Mouse (Mus musculus): ENCODE results near the gene Casp8ap2. TPM values are rescaled to one million over a fixed set of nuclear protein-coding genes. Genes with fewer than 3 reads are reported as not detected.
A peak's percentile ranks its signal among the peaks of the same experiment; 100 is the strongest.

Casp8ap2 gene
- 51.1 and 55.9 TPM in 2 replicates for polyA plus RNA-seq (2015; fragmentation: Nextera tagmentation; extraction: Ambion mirVana)

DNA sequence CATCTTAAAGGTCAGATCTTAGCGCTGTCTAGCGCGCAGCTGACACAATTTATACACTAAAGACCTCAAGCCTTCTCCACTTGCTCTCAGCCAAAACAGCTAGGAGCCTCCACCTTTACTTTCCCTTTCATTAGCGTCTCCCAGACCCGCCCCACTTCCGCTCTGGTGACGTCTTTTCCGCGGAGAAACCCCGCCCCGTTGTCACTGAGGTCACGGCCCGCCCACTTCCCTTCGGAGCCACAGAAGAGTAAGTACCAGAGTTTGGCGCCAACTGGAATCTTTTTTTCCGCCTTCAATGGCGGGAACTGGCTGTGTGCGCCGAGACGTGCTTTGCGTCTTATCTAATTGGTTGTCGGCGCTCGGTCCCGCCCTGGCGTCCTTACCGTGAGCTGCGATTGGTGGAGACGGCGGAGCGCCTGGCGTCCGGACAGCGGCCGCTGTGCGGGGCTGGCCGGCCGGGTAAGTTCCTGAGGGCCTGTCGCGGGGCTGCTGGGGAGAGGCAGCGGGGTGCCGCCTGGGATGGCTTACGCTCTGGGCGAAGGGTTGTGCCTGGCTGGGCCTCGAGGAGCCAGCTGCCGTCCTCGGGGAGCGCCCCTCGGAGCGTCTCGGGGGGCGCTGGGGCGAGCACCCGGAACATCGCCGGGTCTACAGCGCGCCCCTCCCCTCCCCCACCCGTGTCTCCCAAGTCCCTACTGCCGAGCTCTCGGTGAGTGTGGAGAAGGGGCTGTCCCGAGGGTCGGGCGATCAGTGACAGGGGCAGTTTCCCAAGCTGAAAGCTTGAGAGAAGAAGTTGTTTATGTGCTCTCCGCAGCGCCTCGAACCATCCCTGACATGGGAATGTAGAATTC lies at the start of gene Casp8ap2:
Gene Casp8ap2 (plus strand): TSS at position 418 of the 848 bp plus-strand sequence.
- Histone ChIP-seq H3K27me3 (replicated peaks) (no peaks in the 10 kb centered on the region), H3K27ac (peak within 1 kb of the TSS; percentile 76), H3K4me3 (replicated peaks) (peak within 1 kb of the TSS; percentile 75), H3K9me3 (no peaks in the 10 kb centered on the region), H3K4me2 (peak within 1 kb of the TSS; percentile 74), H3K4me1 (peaks cover 9% of the 10 kb centered on the region), H3K36me3 (no peaks in the 10 kb centered on the region), H3K9ac (peak within 1 kb of the TSS; percentile 65)
- under 1% methylated on average over 67 of the region's 67 CpGs for WGBS
- peak; percentile 99 for ATAC-seq (ENCODE audit: insufficient read depth, low FRiP score, low read depth)

DNA sequence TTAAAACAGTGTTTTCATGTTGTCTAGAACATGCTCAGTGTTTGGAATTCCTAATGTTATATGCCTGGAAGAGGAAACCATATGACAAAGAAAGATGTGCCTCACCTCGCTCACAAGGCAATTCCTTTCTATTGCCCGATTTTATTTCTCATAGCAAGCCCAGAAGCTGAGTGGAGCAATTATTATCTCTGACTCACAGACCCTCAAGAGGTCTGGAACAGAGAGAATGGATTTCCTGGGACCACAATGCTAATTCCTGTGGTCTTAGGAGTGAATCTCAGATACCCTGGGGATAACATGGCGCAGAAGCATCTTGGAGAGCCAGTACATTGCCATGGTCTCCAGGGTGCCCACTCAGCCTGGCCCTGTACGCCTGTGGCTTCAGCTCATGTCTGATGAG lies 46.2 kb upstream of the Casp8ap2 start:
- Histone ChIP-seq H3K9me3 (no peaks in the 10 kb centered on the region), H3K4me2 (no peak overlapping the region), H3K4me3 (replicated peaks) (no peak overlapping the region), H3K36me3 (no peaks in the 10 kb centered on the region), H3K9ac (no peak overlapping the region), H3K27me3 (replicated peaks) (no peaks in the 10 kb centered on the region), H3K27ac (no peak overlapping the region), H3K4me1 (peaks cover 6% of the 10 kb centered on the region; the same call in 1 of the 2 replicates)
- ATAC-seq (ENCODE audit: insufficient read depth, low FRiP score, low read depth): no peak
- WGBS: 78% methylated on average over 4 of the region's 4 CpGs

DNA sequence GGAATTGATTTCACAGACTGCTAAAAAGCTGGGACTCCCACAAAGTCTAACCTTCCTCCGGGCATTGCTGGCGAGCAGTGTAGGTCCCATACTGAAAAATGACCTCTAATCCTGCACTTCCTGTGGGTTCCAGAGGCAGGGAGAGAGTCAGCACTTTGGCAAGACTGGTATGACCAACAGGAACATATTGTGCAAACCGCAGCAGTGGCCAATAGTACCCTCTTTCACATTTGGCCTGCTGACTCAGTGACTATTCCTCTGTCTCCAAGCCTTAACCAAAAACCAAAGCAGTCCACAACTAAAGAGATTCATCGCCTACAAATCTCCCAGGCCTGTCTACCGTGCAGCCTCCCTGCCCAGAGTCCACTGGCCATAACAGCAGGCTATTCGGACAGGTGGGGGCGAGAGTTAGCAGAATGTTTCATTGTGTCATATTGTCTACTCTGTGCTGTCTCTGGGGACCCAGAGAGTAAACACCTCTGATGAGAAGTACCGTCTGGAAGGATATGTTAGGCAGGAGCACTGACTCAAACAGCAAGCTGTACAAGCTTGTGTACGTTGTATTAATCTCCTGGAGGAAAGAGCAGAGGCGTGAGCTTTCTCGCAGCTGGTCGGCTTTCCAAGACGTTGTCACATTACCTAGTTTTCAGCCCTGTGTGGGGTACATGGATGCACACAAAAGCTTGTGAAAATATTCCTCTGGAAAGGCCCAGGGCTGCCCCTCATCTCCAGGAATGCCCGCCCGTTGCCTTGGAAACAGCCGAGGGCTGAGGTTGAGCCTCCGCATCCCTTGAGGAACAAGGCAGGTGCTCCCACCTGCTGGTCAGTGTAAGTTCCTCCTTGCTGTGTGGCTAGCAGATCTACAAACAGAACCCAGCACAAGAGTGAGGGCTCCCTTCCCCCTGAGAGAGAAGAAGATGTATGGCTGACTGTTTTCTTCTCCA lies 45.0 kb upstream of the Casp8ap2 start:
- Histone ChIP-seq H3K4me2 (peak overlapping the region; percentile 9; the same call in 1 of the 2 replicates), H3K4me3 (replicated peaks) (no peak overlapping the region), H3K27me3 (replicated peaks) (no peaks in the 10 kb centered on the region), H3K4me1 (peaks cover 6% of the 10 kb centered on the region; the same call in 1 of the 2 replicates), H3K27ac (no peak overlapping the region; the same call in 1 of the 2 replicates), H3K9ac (no peak overlapping the region), H3K36me3 (no peaks in the 10 kb centered on the region), H3K9me3 (no peaks in the 10 kb centered on the region)
- 38% methylated on average over 17 of the region's 17 CpGs for WGBS
- ATAC-seq (ENCODE audit: insufficient read depth, low FRiP score, low read depth): no peak

DNA sequence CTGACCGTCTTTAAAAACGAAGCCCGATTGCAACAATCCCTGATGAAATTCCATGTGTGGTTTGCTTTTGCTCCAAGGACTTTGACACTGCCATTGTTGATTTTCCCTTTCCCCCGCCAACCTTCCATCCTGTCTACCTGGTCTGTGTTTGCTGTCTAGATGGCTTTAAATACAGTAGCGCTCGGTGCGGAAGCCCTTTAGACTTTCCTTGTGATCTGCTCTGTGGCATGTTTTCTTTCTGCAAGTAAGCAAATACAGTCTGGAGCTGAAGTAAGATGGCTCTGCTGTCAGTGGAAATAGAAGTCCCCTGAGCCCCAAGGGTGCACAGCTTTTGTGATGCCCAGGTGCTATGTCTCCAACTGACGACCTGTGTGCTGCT lies 44.3 kb upstream of the Casp8ap2 start:
- Histone ChIP-seq H3K27ac (peak overlapping the region; percentile 9; the same call in 1 of the 2 replicates), H3K4me3 (replicated peaks) (no peak overlapping the region), H3K9me3 (no peaks in the 10 kb centered on the region), H3K36me3 (no peaks in the 10 kb centered on the region), H3K27me3 (replicated peaks) (no peaks in the 10 kb centered on the region), H3K4me1 (peaks cover 6% of the 10 kb centered on the region; the same call in 1 of the 2 replicates), H3K4me2 (no peak overlapping the region), H3K9ac (no peak overlapping the region)
- 46% methylated on average over 8 of the region's 8 CpGs for whole genome bisulfite sequencing
- ATAC-seq (ENCODE audit: insufficient read depth, low FRiP score, low read depth): no peak

DNA sequence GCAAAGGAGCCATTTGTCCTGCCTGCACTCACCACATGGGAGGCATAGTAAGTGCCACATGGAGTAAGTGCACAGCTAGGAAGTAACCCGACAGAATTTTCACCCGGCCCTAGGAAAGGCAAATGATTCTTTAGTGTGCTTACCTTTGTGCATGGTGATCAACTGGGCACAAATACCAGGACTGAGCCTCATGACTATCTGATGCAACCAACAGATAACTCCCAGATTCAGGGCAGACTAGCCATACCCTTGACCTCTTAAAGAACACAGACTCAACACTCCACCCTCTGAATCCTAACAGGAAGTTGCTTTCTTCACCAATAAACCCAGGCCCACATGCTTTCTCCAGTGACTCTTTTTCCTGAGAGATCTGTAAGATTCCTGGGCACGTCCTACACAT lies 43.8 kb upstream of the Casp8ap2 start:
- ATAC-seq (ENCODE audit: insufficient read depth, low FRiP score, low read depth): no peak

DNA sequence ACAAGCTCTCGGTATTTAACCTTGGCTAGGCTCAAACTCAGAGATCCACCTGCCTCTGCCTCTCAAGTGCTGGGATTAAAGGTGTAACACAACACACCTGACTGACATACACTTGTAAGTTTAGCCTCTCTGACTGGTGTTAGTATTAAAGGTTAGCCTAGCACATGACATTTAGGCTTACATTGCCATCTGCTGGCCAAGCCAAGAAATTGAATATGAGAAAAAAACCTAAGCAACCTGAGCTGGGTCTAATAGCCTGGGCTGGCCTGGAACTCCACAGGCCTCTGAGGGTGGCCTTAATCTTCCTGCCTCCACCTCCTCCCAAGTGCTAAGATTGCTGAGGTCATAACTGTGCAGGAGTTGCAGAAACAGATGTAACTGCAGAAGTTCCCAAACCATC lies 43.1 kb upstream of the Casp8ap2 start:
- WGBS: 65% methylated on average over 1 of the region's 1 CpGs
- H3K27ac ChIP-seq: no peak overlapping the region
- H3K4me2 ChIP-seq: no peak overlapping the region
- H3K9ac ChIP-seq: no peak overlapping the region
- H3K27me3 ChIP-seq (replicated peaks): no peaks in the 10 kb centered on the region
- H3K9me3 ChIP-seq: no peaks in the 10 kb centered on the region
- no peaks in the 10 kb centered on the region for H3K36me3 ChIP-seq
- ATAC-seq (ENCODE audit: insufficient read depth, low FRiP score, low read depth): 0 out of 2 replicates have a peak, but pooled peaks have one; percentile 11
- peaks cover 6% of the 10 kb centered on the region; the same call in 1 of the 2 replicates for H3K4me1 ChIP-seq
- H3K4me3 ChIP-seq (replicated peaks): no peak overlapping the region

More for the DNA sequence above, 43.8 kb upstream of the Casp8ap2 start:
- H3K36me3 ChIP-seq: no peaks in the 10 kb centered on the region
- H3K4me2 ChIP-seq: no peak overlapping the region
- no peak overlapping the region for H3K4me3 ChIP-seq (replicated peaks)
- peaks cover 6% of the 10 kb centered on the region; the same call in 1 of the 2 replicates for H3K4me1 ChIP-seq
- H3K27ac ChIP-seq: peak overlapping the region; percentile 9; the same call in 1 of the 2 replicates
- H3K27me3 ChIP-seq (replicated peaks): no peaks in the 10 kb centered on the region
- no peaks in the 10 kb centered on the region for H3K9me3 ChIP-seq
- H3K9ac ChIP-seq: no peak overlapping the region
- WGBS: 58% methylated on average over 3 of the region's 3 CpGs

DNA sequence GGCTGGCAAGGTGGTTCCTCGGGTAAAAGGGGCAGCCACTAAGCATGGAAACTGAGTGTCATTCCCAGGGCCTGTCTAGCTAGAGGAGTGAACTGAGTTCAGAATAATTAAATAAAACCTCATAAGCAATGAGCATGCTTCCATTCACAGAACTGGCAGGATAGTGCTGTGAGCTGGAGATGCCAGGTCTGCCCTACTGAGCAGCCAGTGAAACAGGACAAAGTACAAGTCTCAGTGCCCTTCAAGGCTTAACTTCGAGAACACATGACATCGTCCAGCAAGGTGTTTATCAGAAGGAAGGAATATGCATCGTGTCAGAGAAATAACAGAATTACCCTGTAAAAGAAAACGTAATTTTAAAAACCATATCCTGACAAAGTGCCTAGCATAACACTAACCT lies 41.7 kb upstream of the Casp8ap2 start:
- Histone ChIP-seq H3K4me3 (replicated peaks) (no peak overlapping the region), H3K27me3 (replicated peaks) (no peaks in the 10 kb centered on the region), H3K36me3 (no peaks in the 10 kb centered on the region), H3K9ac (no peak overlapping the region), H3K9me3 (no peaks in the 10 kb centered on the region), H3K4me1 (peaks cover 6% of the 10 kb centered on the region; the same call in 1 of the 2 replicates), H3K27ac (no peak overlapping the region), H3K4me2 (no peak overlapping the region)
- WGBS: 85% methylated on average over 5 of the region's 5 CpGs
- ATAC-seq (ENCODE audit: insufficient read depth, low FRiP score, low read depth): no peak

DNA sequence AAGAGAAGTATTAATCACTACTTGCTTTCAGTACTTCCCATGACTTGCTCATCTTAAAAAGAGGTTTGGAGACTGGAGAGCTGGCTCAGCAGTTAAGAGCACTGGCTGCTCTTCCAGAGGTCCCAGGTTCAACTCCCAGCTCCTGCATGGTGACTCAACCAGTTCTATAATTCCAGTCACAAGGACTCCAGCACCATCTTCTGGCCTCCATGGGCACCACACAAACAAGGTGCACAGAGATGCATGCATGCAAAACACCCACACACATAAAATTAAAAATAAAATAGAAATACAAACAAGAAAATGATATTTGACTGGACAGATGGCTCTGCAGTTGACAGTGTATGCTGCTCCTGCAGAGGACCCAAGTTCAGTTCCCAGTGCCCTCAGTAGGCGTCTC lies 40.6 kb upstream of the Casp8ap2 start:
- Histone ChIP-seq H3K4me3 (replicated peaks) (no peak overlapping the region), H3K4me2 (no peak overlapping the region), H3K9ac (no peak overlapping the region), H3K4me1 (peaks cover 6% of the 10 kb centered on the region; the same call in 1 of the 2 replicates), H3K27me3 (replicated peaks) (no peaks in the 10 kb centered on the region), H3K27ac (no peak overlapping the region), H3K36me3 (no peaks in the 10 kb centered on the region), H3K9me3 (no peaks in the 10 kb centered on the region)
- 87% methylated on average over 1 of the region's 1 CpGs for WGBS
- no peak for ATAC-seq (ENCODE audit: insufficient read depth, low FRiP score, low read depth)

DNA sequence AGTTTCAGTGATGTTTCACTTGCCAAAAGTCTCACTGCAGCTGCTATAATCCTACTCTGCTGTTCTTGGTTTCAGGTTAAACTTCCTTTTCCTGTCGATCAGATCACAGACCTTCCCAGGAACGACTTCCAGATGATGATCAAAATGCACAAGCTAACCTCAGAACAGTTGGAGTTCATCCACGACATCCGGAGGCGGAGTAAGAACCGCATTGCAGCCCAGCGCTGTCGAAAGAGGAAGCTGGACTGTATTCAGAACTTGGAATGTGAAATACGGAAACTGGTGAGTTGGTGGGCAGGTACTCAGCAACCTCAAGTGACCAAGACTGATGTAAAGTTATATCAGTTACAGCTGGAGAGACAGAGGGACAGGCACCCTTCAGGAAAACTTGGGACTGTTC lies 40.1 kb upstream of the Casp8ap2 start:
- Histone ChIP-seq H3K27ac (no peak overlapping the region), H3K36me3 (no peaks in the 10 kb centered on the region), H3K4me1 (peaks cover 5% of the 10 kb centered on the region; the same call in 1 of the 2 replicates), H3K4me3 (replicated peaks) (no peak overlapping the region), H3K9ac (no peak overlapping the region), H3K9me3 (no peaks in the 10 kb centered on the region), H3K27me3 (replicated peaks) (no peaks in the 10 kb centered on the region), H3K4me2 (no peak overlapping the region)
- no peak for ATAC-seq (ENCODE audit: insufficient read depth, low FRiP score, low read depth)
- 55% methylated on average over 9 of the region's 9 CpGs for WGBS

DNA sequence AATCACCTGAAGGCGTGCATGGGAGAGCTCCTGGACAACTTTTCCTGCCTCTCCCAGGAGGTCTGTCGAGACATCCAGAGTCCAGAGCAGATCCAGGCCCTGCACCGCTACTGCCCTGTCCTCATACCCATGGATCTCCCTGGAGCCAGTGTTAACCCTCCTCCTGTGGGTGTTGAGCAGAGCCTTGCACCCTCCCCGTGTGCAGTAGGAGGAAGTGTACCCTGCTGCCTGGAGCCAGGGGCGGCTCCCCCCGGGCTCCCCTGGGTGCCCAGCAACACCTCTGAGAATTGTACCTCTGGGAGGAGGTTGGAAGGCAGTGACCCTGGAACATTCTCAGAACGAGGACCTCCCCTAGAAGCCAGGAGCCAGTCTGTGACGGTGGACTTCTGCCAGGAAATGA lies 35.4 kb upstream of the Casp8ap2 start:
- no peaks in the 10 kb centered on the region for H3K36me3 ChIP-seq
- H3K9me3 ChIP-seq: no peaks in the 10 kb centered on the region
- H3K27ac ChIP-seq: no peak overlapping the region
- WGBS: 80% methylated on average over 8 of the region's 8 CpGs
- H3K4me3 ChIP-seq (replicated peaks): no peak overlapping the region
- ATAC-seq (ENCODE audit: insufficient read depth, low FRiP score, low read depth): no peak
- no peaks in the 10 kb centered on the region for H3K27me3 ChIP-seq (replicated peaks)
- H3K4me1 ChIP-seq: no peaks in the 10 kb centered on the region
- no peak overlapping the region for H3K4me2 ChIP-seq
- H3K9ac ChIP-seq: no peak overlapping the region

DNA sequence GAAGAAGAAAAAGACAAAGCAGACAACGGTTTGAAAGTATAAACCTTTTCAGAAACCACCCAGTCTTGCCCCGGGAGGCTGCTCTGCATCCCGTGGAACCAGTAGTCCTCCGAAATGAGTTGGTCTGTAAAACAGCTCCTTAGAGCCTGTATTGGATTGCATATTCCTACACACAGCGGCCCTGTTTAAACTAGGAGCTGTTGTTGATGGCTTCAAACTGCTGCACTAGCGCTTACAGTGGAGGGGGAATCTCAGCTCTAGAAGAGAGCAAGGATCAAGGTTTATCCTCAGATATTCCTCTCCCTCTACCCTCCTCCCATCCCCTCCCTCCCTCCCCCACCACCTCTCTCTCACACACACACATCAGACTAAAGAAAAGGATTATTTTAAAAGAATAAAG lies 31.1 kb upstream of the Casp8ap2 start:
- Histone ChIP-seq H3K4me3 (replicated peaks) (no peak overlapping the region), H3K9me3 (no peaks in the 10 kb centered on the region), H3K4me1 (no peaks in the 10 kb centered on the region), H3K27me3 (replicated peaks) (no peaks in the 10 kb centered on the region), H3K4me2 (no peak overlapping the region), H3K27ac (no peak overlapping the region), H3K36me3 (no peaks in the 10 kb centered on the region), H3K9ac (no peak overlapping the region)
- 65% methylated on average over 6 of the region's 6 CpGs for WGBS
- ATAC-seq (ENCODE audit: insufficient read depth, low FRiP score, low read depth): no peak
